Mouse (Mus musculus): ENCODE results near the gene Gm5136. TPM values are rescaled to one million over a fixed set of nuclear protein-coding genes. Genes with fewer than 3 reads are reported as not detected.

Gm5136 gene
- total RNA-seq, 1 experiment, result 0.31 TPM

DNA sequence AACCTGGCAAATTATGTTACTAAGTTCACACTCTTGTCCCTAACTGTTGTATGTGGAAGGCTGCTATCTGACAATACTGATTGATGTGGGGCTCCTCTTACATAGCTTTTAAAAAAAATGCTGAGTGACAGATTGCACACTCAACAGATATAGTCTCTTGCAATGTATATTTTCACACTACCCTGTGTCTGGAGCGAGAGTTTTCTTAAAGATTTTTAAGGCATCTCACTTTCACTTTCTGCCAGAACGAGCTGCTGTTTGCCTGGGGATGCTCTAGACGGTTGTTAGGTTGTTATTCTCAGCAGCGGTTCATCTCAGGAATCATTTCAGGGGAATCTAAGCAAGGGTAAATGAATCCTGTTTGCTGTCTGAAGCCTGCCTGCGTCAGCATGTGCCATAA is 2.9 kb downstream of the Gm5136 start:
- TF ChIP-seq MAFK (IDR thresholded peaks at IDR 0.05; ENCODE audit: insufficient read depth, low read depth, low read length), result no peak
- no peak for TF ChIP-seq ZC3H11A (IDR thresholded peaks at IDR 0.05; ENCODE audit: borderline replicate concordance, low read depth, low read length)
- no peak for TF ChIP-seq ZNF384 (IDR thresholded peaks at IDR 0.05; ENCODE audit: low read depth, low read length)
- TF ChIP-seq CHD2 (IDR thresholded peaks at IDR 0.05; ENCODE audit: low read depth, low read length), result no peak
- TF ChIP-seq HCFC1 (IDR thresholded peaks at IDR 0.05; ENCODE audit: borderline replicate concordance, insufficient read depth, low read length), result no peak
- in situ Hi-C loops (cut with MboI; ENCODE audit: low sequenced_read_pairs in 2 of 2, unreplicated experiment in 2 of 2), result no loop called here
- Histone ChIP-seq H3K4me1 (ENCODE audit: control insufficient read depth in 2 of 2, insufficient read depth in 2 of 2, low read length in 2 of 2, poor library complexity in 1 of 2) (no peaks in the 10 kb centered on the region), H3K36me3 (ENCODE audit: control insufficient read depth, insufficient read depth, low read length, poor library complexity, severe bottlenecking) (no peaks in the 10 kb centered on the region), H3K9ac (ENCODE audit: insufficient read depth, low read depth, low read length, poor library complexity, severe bottlenecking) (no peak overlapping the region), H3K27ac (ENCODE audit: insufficient read depth, low read depth, low read length, poor library complexity, severe bottlenecking) (no peak overlapping the region), H3K4me3 (ENCODE audit: insufficient read depth in 1 of 2, low read depth in 1 of 2, low read length in 2 of 2, poor library complexity in 1 of 2, severe bottlenecking in 1 of 2) (no peak overlapping the region), H3K9me3 (ENCODE audit: control insufficient read depth, insufficient read depth, low read depth, low read length) (no peaks in the 10 kb centered on the region)
- DNase-seq (ENCODE audit: low read depth, low spot score), result no peak

DNA sequence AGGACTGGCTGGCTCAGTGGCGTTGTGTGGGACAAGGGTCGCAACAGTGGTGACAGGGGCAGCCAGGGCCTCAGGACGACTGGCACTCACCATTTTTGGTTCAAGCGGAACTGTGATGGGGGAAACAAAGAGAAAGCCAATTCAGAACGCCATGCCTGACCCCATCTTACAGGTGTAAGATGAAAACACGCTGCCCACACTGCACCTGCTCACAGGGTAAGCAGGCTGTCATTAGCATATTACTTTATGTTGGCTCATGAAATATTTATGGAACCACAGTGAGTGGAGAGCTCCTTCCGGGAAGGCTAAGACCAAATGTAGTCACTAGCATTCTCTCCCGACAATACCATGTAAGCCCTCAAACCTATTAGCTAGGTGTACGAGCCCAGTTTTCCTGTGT is 9.0 kb downstream of the Gm5136 start:
- TF ChIP-seq CHD2 (IDR thresholded peaks at IDR 0.05; ENCODE audit: low read depth, low read length), result no peak
- TF ChIP-seq ZC3H11A (IDR thresholded peaks at IDR 0.05; ENCODE audit: borderline replicate concordance, low read depth, low read length), result no peak
- no peak for TF ChIP-seq HCFC1 (IDR thresholded peaks at IDR 0.05; ENCODE audit: borderline replicate concordance, insufficient read depth, low read length)
- TF ChIP-seq MAFK (IDR thresholded peaks at IDR 0.05; ENCODE audit: insufficient read depth, low read depth, low read length), result no peak
- TF ChIP-seq ZNF384 (IDR thresholded peaks at IDR 0.05; ENCODE audit: low read depth, low read length), result no peak
- no peak overlapping the region for H3K9ac ChIP-seq (ENCODE audit: insufficient read depth, low read depth, low read length, poor library complexity, severe bottlenecking)
- in situ Hi-C loops (cut with MboI; ENCODE audit: low sequenced_read_pairs in 2 of 2, unreplicated experiment in 2 of 2), result no loop called here
- H3K36me3 ChIP-seq (ENCODE audit: control insufficient read depth, insufficient read depth, low read length, poor library complexity, severe bottlenecking), result no peaks in the 10 kb centered on the region
- H3K27ac ChIP-seq (ENCODE audit: insufficient read depth, low read depth, low read length, poor library complexity, severe bottlenecking), result no peak overlapping the region
- DNase-seq (ENCODE audit: low read depth, low spot score), result no peak
- no peak overlapping the region for H3K4me3 ChIP-seq (ENCODE audit: insufficient read depth in 1 of 2, low read depth in 1 of 2, low read length in 2 of 2, poor library complexity in 1 of 2, severe bottlenecking in 1 of 2)
- H3K4me1 ChIP-seq (ENCODE audit: control insufficient read depth in 2 of 2, insufficient read depth in 2 of 2, low read length in 2 of 2, poor library complexity in 1 of 2), result no peaks in the 10 kb centered on the region
- no peaks in the 10 kb centered on the region for H3K9me3 ChIP-seq (ENCODE audit: control insufficient read depth, insufficient read depth, low read depth, low read length)

DNA sequence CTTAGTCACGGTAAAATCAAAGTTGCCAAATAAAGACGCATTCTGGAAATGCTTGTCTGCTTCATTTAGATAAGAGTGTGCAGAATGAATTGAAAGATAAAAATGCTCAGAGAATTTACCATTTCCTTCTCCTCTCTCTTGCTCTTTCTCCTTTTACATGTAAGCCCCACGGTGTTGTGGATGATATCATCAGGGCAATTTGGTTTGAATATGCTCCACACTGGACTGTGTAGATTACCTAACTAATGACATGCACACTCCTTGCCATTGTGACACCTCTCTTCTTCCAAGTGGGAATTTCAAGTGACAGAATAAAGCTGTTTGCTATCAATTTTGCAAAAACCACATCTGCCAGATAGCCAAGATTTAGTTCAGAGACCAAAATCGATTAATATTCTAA is 13.3 kb downstream of the Gm5136 start:
- H3K36me3 ChIP-seq (ENCODE audit: control insufficient read depth, insufficient read depth, low read length, poor library complexity, severe bottlenecking), result no peaks in the 10 kb centered on the region
- H3K9ac ChIP-seq (ENCODE audit: insufficient read depth, low read depth, low read length, poor library complexity, severe bottlenecking), result no peak overlapping the region
- in situ Hi-C loops (cut with MboI; ENCODE audit: low sequenced_read_pairs in 2 of 2, unreplicated experiment in 2 of 2), result no loop called here
- no peaks in the 10 kb centered on the region for H3K4me1 ChIP-seq (ENCODE audit: control insufficient read depth in 2 of 2, insufficient read depth in 2 of 2, low read length in 2 of 2, poor library complexity in 1 of 2)
- no peak overlapping the region for H3K4me3 ChIP-seq (ENCODE audit: insufficient read depth in 1 of 2, low read depth in 1 of 2, low read length in 2 of 2, poor library complexity in 1 of 2, severe bottlenecking in 1 of 2)
- no peak for TF ChIP-seq ZNF384 (IDR thresholded peaks at IDR 0.05; ENCODE audit: low read depth, low read length)
- TF ChIP-seq MAFK (IDR thresholded peaks at IDR 0.05; ENCODE audit: insufficient read depth, low read depth, low read length), result no peak
- TF ChIP-seq CHD2 (IDR thresholded peaks at IDR 0.05; ENCODE audit: low read depth, low read length), result no peak
- no peak for TF ChIP-seq HCFC1 (IDR thresholded peaks at IDR 0.05; ENCODE audit: borderline replicate concordance, insufficient read depth, low read length)
- TF ChIP-seq ZC3H11A (IDR thresholded peaks at IDR 0.05; ENCODE audit: borderline replicate concordance, low read depth, low read length), result no peak
- H3K9me3 ChIP-seq (ENCODE audit: control insufficient read depth, insufficient read depth, low read depth, low read length), result no peaks in the 10 kb centered on the region
- no peak for DNase-seq (ENCODE audit: low read depth, low spot score)
- no peak overlapping the region for H3K27ac ChIP-seq (ENCODE audit: insufficient read depth, low read depth, low read length, poor library complexity, severe bottlenecking)

DNA sequence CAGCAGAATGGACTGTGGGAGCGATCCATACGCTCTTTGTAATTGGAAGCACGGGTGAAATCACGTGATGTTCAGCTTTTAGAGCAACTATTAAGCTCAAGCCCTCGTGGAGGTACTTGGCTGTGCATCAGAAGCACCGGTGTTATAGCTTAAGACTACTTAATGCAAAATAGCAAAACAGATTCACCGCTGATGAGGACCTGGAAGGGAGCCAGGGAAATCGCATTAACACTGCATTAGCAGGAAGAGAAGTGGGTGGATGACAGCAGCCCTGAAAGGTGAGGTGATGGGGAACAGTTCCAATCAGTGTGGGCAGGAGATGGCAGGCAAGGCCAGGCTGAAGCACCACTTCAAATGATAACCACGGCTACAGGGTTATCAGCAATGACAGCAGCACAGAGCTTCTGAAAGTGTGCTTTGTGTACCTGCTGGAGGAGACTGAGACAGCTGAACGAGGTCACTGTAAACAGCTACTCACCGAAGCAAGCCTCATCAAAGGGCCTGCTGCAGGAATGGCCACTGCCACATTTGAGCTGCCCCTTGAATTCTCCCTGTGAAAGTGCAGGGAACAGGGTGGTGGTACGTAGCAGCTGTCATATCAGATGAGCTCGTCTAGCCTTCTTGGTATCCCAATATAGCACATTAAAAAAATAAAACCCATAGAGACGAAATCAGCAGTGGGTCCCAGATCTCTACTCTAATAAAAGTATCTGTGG is 20.1 kb downstream of the Gm5136 start:
- Histone ChIP-seq H3K36me3 (ENCODE audit: control insufficient read depth, insufficient read depth, low read length, poor library complexity, severe bottlenecking) (no peaks in the 10 kb centered on the region), H3K9ac (ENCODE audit: insufficient read depth, low read depth, low read length, poor library complexity, severe bottlenecking) (no peak overlapping the region), H3K27ac (ENCODE audit: insufficient read depth, low read depth, low read length, poor library complexity, severe bottlenecking) (no peak overlapping the region), H3K9me3 (ENCODE audit: control insufficient read depth, insufficient read depth, low read depth, low read length) (no peaks in the 10 kb centered on the region), H3K4me3 (ENCODE audit: insufficient read depth in 1 of 2, low read depth in 1 of 2, low read length in 2 of 2, poor library complexity in 1 of 2, severe bottlenecking in 1 of 2) (no peak overlapping the region), H3K4me1 (ENCODE audit: control insufficient read depth in 2 of 2, insufficient read depth in 2 of 2, low read length in 2 of 2, poor library complexity in 1 of 2) (no peaks in the 10 kb centered on the region)
- TF ChIP-seq ZC3H11A (IDR thresholded peaks at IDR 0.05; ENCODE audit: borderline replicate concordance, low read depth, low read length) (no peak), CHD2 (IDR thresholded peaks at IDR 0.05; ENCODE audit: low read depth, low read length) (no peak), ZNF384 (IDR thresholded peaks at IDR 0.05; ENCODE audit: low read depth, low read length) (no peak), MAFK (IDR thresholded peaks at IDR 0.05; ENCODE audit: insufficient read depth, low read depth, low read length) (no peak)
- in situ Hi-C loops (cut with MboI; ENCODE audit: low sequenced_read_pairs in 2 of 2, unreplicated experiment in 2 of 2), result no loop called here
- no peak for DNase-seq (ENCODE audit: low read depth, low spot score)
